Mouse (Mus musculus) B cell, adult 62 days (primary cell): ENCODE measurements around the gene Zfp763. TPM values are rescaled to one million over a fixed set of nuclear protein-coding genes. Genes with fewer than 3 reads are reported as not detected.

Experiments used
- total RNA-seq: library from RNA; stranded (reverse); gene quantifications from 4 replicates; pipeline ENCODE4 v1.2.4, GENCODE M21; 2023

Gene Zfp763
- 2.9 to 6.0 TPM (median 3.7 TPM) in 4 replicates for total RNA-seq

GRCm38 (mm10) chr17:33032900-33033891 is at the start of gene Zfp763:
Gene Zfp763 (minus strand): TSS chr17:33033402.

GRCm38 (mm10) chr17:33067958-33068357 is 34.8 kb upstream of the Zfp763 start, which contains the start of gene 4921501E09Rik:
Gene 4921501E09Rik (minus strand): TSS chr17:33068058.

GRCm38 (mm10) chr17:32992699-32993474 is 40.3 kb downstream of the Zfp763 start, which contains the start of gene Zfp952:
Gene Zfp952 (plus strand): TSS chr17:32993129.

Other genes with a start within 250 kb of the Zfp763 start
- 82.6 to 90.7 TPM (median 88.4 TPM) in 4 replicates for gene Zfp871, start 245.1 kb downstream of the Zfp763 start, total RNA-seq
- 0.25 to 0.37 TPM (median 0.27 TPM) in 3 of 4 replicates, not detected in the other for gene Zfp811, start 223.5 kb downstream of the Zfp763 start, total RNA-seq
- 3.9 to 9.0 TPM (median 7.0 TPM) in 4 replicates for gene Zfp799, start 203.1 kb downstream of the Zfp763 start, total RNA-seq
- 6.6 to 11.0 TPM (median 8.4 TPM) in 4 replicates for gene Zfp870, start 141.8 kb downstream of the Zfp763 start, total RNA-seq
- gene Cyp4f14, start 116.1 kb downstream of the Zfp763 start, total RNA-seq: not detected in 4 replicates
- 78.0 to 89.7 TPM (median 82.1 TPM) in 4 replicates for gene Cyp4f13, start 86.0 kb downstream of the Zfp763 start, total RNA-seq
- 13.9 to 24.3 TPM (median 18.9 TPM) in 4 replicates for gene Zfp472, start 67.6 kb downstream of the Zfp763 start, total RNA-seq
- gene Zfp952, start 40.3 kb downstream of the Zfp763 start, total RNA-seq: 12.1 to 15.5 TPM (median 13.8 TPM) in 4 replicates
- gene 4921501E09Rik, start 34.7 kb upstream of the Zfp763 start, total RNA-seq: not detected in 4 replicates
- gene Zfp563, start 55.9 kb upstream of the Zfp763 start, total RNA-seq: 3.0 to 5.0 TPM (median 3.2 TPM) in 4 replicates
- not detected in 4 replicates for gene Morc2b, start 106.3 kb upstream of the Zfp763 start, total RNA-seq
- not detected in 4 replicates for gene Olfr55, start 135.0 kb upstream of the Zfp763 start, total RNA-seq
- gene Olfr239, start 157.9 kb upstream of the Zfp763 start, total RNA-seq: not detected in 4 replicates
- gene Olfr1564, start 188.3 kb upstream of the Zfp763 start, total RNA-seq: not detected in 4 replicates
- gene Zfp955a, start 221.7 kb upstream of the Zfp763 start, total RNA-seq: 3.7 to 6.2 TPM (median 5.0 TPM) in 4 replicates
- 0.09 to 0.20 TPM (median 0.09 TPM) in 3 of 4 replicates, not detected in the other for gene Olfr63, start 231.3 kb upstream of the Zfp763 start, total RNA-seq